Mouse (Mus musculus) layer of hippocampus, adult 11-12 months (tissue): ENCODE measurements around the gene Lcor.

Source experiments
- DNase-seq: peaks from one replicate; pipeline ENCODE4 v3.0.0; 2022; ENCODE audit warnings: low spot score

Lcor gene

GRCm38 (mm10) chr19:41482190-41482908 lies at the start of gene Lcor:
Gene Lcor (plus strand): TSS chr19:41482637.
- peak; percentile 81 for DNase-seq

- DNase-seq = no peak
These were observed 47.1 kb upstream of the Lcor start for GRCm38 (mm10) chr19:41435366-41435765.

- no peak for DNase-seq
These were observed 46.0 kb upstream of the Lcor start for GRCm38 (mm10) chr19:41436461-41436860.

- DNase-seq = peak; percentile 32
These were observed 43.5 kb upstream of the Lcor start for GRCm38 (mm10) chr19:41438953-41439352.

GRCm38 (mm10) chr19:41441446-41441845 lies 41.0 kb upstream of the Lcor start:
- no peak for DNase-seq

- DNase-seq = no peak
These were observed 40.4 kb upstream of the Lcor start for GRCm38 (mm10) chr19:41441911-41442607.

GRCm38 (mm10) chr19:41442608-41442969 lies 39.8 kb upstream of the Lcor start:
- peak; percentile 21 for DNase-seq

GRCm38 (mm10) chr19:41444491-41444890 lies 37.9 kb upstream of the Lcor start:
- DNase-seq = no peak

- no peak for DNase-seq
These were observed 37.3 kb upstream of the Lcor start for GRCm38 (mm10) chr19:41445013-41445610.

GRCm38 (mm10) chr19:41445723-41446122 lies 36.7 kb upstream of the Lcor start:
- DNase-seq = no peak

- DNase-seq = no peak
These were observed 35.3 kb upstream of the Lcor start for GRCm38 (mm10) chr19:41447166-41447565.

- DNase-seq = no peak
These were observed 34.7 kb upstream of the Lcor start for GRCm38 (mm10) chr19:41447760-41448159.

GRCm38 (mm10) chr19:41449415-41450075 lies 32.9 kb upstream of the Lcor start:
- no peak for DNase-seq

GRCm38 (mm10) chr19:41452166-41452565 lies 30.3 kb upstream of the Lcor start:
- no peak for DNase-seq

- no peak for DNase-seq
These were observed 27.8 kb upstream of the Lcor start for GRCm38 (mm10) chr19:41454601-41455000.

GRCm38 (mm10) chr19:41455091-41455626 lies 27.3 kb upstream of the Lcor start:
- no peak for DNase-seq

GRCm38 (mm10) chr19:41457181-41457580 lies 25.3 kb upstream of the Lcor start:
- DNase-seq = no peak

GRCm38 (mm10) chr19:41462166-41462735 lies 20.2 kb upstream of the Lcor start:
- DNase-seq = no peak

GRCm38 (mm10) chr19:41463841-41464240 lies 18.6 kb upstream of the Lcor start:
- no peak for DNase-seq

- no peak for DNase-seq
These were observed 16.0 kb upstream of the Lcor start for GRCm38 (mm10) chr19:41466475-41466874.

- DNase-seq = no peak
These were observed 8.8 kb upstream of the Lcor start for GRCm38 (mm10) chr19:41473566-41474135.

- DNase-seq = no peak
These were observed 7.5 kb upstream of the Lcor start for GRCm38 (mm10) chr19:41474943-41475342.
